Mouse (Mus musculus): ENCODE data around the gene Eif4e3. TPM values are rescaled to one million over a fixed set of nuclear protein-coding genes. Genes with fewer than 3 reads are reported as not detected.

Eif4e3 gene
- total and polyA plus RNA-seq, 2 experiments from 2014 or later = 6.0 to 12.9 TPM

DNA sequence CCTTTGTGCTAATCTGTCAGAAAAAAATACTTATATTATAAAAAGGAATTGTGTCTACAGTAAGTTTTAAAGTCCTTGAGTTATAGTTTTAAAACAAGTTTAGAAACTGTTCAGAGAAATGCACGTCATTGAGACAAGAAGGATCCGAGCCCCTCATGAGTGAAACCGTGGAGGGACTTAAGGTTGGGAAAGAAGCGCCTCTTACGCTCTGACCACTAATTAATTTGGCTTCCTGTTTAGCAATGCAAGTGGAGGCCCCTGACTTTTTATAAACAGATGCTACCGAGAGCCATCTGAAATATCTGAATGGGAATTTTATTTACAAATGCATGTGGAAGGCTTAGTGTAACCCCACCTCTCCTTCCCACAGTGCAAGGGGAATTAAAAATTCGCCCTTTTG, 41.3 kb downstream of the Eif4e3 start:
- WGBS = 37% methylated on average over 7 of the region's 7 CpGs
- H3K4me1 ChIP-seq (ENCODE audit: insufficient read depth) = no peaks in the 10 kb centered on the region
- H3K27me3 ChIP-seq (ENCODE audit: insufficient read depth, low read length) = no peaks in the 10 kb centered on the region
- H3K36me3 ChIP-seq (ENCODE audit: insufficient read depth) = no peaks in the 10 kb centered on the region; the same call in 1 of the 2 replicates
- ATAC-seq (no peak), DNase-seq (no peak)
- no peak overlapping the region for H3K4me2 ChIP-seq (ENCODE audit: low read depth)
- no peak overlapping the region for H3K27ac ChIP-seq (ENCODE audit: low read depth, low read length)
- no peaks in the 10 kb centered on the region for H3K9me3 ChIP-seq (ENCODE audit: low read length)
- H3K9ac ChIP-seq = no peak overlapping the region
- no peak for TF ChIP-seq CTCF (IDR thresholded peaks at IDR 0.05; ENCODE audit: low read depth)
- no peak overlapping the region for H3K4me3 ChIP-seq (ENCODE audit: low read depth, low read length)

DNA sequence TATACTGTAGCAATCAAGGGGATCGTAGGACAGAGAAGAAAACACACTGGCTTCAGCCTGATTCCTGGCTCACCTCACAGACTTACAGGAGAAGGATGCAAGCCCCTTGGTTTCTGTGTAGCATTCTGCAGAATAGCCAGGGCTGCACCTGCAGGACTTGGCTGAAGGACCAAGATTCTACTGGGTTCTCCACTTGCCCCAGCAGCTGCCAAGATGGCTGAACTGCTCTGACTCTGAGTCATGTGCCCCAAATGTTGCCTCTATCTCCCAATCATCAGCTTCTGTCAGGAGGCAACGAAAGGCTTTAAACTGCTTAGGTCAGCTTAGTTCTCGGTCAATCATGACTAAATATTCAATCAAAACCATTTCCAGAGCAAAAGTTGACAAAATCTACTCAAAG, 42.0 kb downstream of the Eif4e3 start:
- H3K4me1 ChIP-seq (ENCODE audit: insufficient read depth) = no peaks in the 10 kb centered on the region
- DNase-seq = no peak
- no peak overlapping the region for H3K27ac ChIP-seq (ENCODE audit: low read depth, low read length)
- H3K9me3 ChIP-seq (ENCODE audit: low read length) = no peaks in the 10 kb centered on the region
- no peaks in the 10 kb centered on the region; the same call in 1 of the 2 replicates for H3K36me3 ChIP-seq (ENCODE audit: insufficient read depth)
- no peaks in the 10 kb centered on the region for H3K27me3 ChIP-seq (ENCODE audit: insufficient read depth, low read length)
- no peak overlapping the region for H3K4me2 ChIP-seq (ENCODE audit: low read depth)
- 92% methylated on average over 3 of the region's 3 CpGs for WGBS
- no peak for ATAC-seq
- no peak overlapping the region for H3K4me3 ChIP-seq (ENCODE audit: low read depth, low read length)
- H3K9ac ChIP-seq = no peak overlapping the region
- no peak for TF ChIP-seq CTCF (IDR thresholded peaks at IDR 0.05; ENCODE audit: low read depth)

DNA sequence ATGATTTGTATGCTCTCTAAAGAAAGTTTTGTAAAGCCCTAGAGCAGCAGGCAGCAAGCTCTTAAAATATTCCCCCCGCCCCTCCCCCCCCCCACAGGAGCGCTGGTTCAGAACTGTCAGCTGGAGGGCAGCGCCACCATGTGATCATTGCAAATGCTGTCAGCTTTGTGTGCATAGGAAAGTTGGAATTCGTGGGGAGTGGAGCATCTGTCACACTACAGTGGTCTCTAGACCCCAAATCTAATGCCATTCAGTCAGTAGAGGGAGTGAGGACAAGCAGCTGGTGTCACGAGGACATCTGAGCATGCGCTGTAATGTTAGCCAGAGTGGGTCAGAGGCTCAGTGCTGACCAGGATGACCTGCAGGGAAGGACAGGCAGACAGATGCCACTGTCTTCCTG, 42.9 kb downstream of the Eif4e3 start:
- Histone ChIP-seq H3K27ac (ENCODE audit: low read depth, low read length) (no peak overlapping the region), H3K27me3 (ENCODE audit: insufficient read depth, low read length) (no peaks in the 10 kb centered on the region), H3K9me3 (ENCODE audit: low read length) (no peaks in the 10 kb centered on the region), H3K36me3 (ENCODE audit: insufficient read depth) (no peaks in the 10 kb centered on the region; the same call in 1 of the 2 replicates), H3K4me3 (ENCODE audit: low read depth, low read length) (no peak overlapping the region), H3K4me2 (ENCODE audit: low read depth) (no peak overlapping the region), H3K9ac (no peak overlapping the region), H3K4me1 (ENCODE audit: insufficient read depth) (no peaks in the 10 kb centered on the region)
- peak; percentile 69 for TF ChIP-seq CTCF (IDR thresholded peaks at IDR 0.05; ENCODE audit: low read depth)
- DNase-seq (peak; percentile 66), ATAC-seq (peak; percentile 66)
- 16% methylated on average over 6 of the region's 6 CpGs for WGBS

DNA sequence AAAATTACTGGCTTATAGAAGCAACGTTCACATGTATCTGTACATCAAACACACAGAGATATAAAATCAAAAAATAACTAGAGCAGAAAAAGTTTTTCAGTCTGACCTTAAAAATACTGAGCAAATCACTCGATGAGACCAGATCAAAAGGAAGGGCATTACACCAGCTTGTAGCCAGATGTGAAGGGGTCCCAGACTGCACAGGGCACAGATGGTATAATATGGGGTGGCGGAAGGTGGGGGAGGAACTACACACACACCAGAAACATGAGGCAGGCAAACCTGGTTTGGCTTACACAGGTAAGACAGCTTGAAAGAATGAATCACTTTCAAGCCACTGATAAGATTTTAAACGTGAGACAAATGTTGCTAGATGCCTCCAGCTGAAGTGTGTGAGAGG, 45.4 kb downstream of the Eif4e3 start:
- H3K4me2 ChIP-seq (ENCODE audit: low read depth) = no peak overlapping the region
- H3K27me3 ChIP-seq (ENCODE audit: insufficient read depth, low read length) = no peaks in the 10 kb centered on the region
- no peaks in the 10 kb centered on the region for H3K9me3 ChIP-seq (ENCODE audit: low read length)
- TF ChIP-seq CTCF (IDR thresholded peaks at IDR 0.05; ENCODE audit: low read depth) = no peak
- H3K4me1 ChIP-seq (ENCODE audit: insufficient read depth) = no peaks in the 10 kb centered on the region
- no peak overlapping the region for H3K9ac ChIP-seq
- DNase-seq (no peak), ATAC-seq (no peak)
- no peak overlapping the region for H3K27ac ChIP-seq (ENCODE audit: low read depth, low read length)
- no peaks in the 10 kb centered on the region for H3K36me3 ChIP-seq (ENCODE audit: insufficient read depth)
- no peak overlapping the region for H3K4me3 ChIP-seq (ENCODE audit: low read depth, low read length)
- 71% methylated on average over 4 of the region's 4 CpGs for WGBS

DNA sequence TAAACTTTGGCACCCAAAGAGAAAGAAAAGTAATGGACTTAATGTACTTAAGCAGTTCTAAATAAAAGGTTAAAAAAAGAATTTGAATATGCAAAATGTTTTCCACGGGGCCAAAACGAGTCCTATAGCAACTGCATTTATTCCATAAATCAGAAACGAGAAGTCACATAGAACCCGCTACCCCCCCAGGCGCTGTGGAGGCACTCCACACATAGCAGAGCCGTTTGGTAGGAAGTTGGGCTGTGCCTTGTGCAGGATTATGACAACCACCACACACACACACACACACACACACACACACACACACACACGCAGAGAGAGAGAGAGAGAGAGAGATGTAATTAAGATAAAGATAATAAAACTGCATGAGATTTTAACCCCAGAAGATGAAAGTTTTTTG, 46.1 kb downstream of the Eif4e3 start:
- Histone ChIP-seq H3K27ac (ENCODE audit: low read depth, low read length) (no peak overlapping the region), H3K4me3 (ENCODE audit: low read depth, low read length) (no peak overlapping the region), H3K36me3 (ENCODE audit: insufficient read depth) (no peaks in the 10 kb centered on the region), H3K9me3 (ENCODE audit: low read length) (no peaks in the 10 kb centered on the region), H3K9ac (no peak overlapping the region), H3K4me1 (ENCODE audit: insufficient read depth) (no peaks in the 10 kb centered on the region), H3K4me2 (ENCODE audit: low read depth) (no peak overlapping the region), H3K27me3 (ENCODE audit: insufficient read depth, low read length) (no peaks in the 10 kb centered on the region)
- ATAC-seq (no peak), DNase-seq (no peak)
- WGBS = 76% methylated on average over 7 of the region's 7 CpGs
- TF ChIP-seq CTCF (IDR thresholded peaks at IDR 0.05; ENCODE audit: low read depth) = no peak

DNA sequence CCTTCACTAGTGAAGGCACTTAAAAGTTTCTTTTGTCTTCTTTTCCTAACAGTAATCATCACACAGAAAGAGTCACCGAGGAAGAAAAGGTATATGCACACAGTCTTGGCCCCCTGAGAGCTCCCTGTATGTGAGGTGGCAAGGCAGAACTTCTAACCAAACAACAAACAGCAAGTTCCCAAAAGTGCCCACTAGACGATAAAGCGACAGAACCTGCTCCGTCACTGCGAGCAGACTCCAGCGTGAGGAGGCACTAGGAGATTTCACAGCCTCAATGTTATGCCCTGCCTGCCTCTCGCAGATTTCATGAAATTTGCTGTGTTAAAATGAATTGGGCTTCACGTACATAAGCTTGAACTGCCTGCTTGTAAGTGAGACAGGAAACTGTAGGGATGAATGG, 46.6 kb downstream of the Eif4e3 start:
- H3K9me3 ChIP-seq (ENCODE audit: low read length) = no peaks in the 10 kb centered on the region
- no peak for TF ChIP-seq CTCF (IDR thresholded peaks at IDR 0.05; ENCODE audit: low read depth)
- no peak overlapping the region for H3K27ac ChIP-seq (ENCODE audit: low read depth, low read length)
- H3K36me3 ChIP-seq (ENCODE audit: insufficient read depth) = no peaks in the 10 kb centered on the region
- no peak for DNase-seq
- H3K4me1 ChIP-seq (ENCODE audit: insufficient read depth) = 0 out of 2 replicates have a peak, but pooled peaks cover 3% of the 10 kb centered on the region
- no peak overlapping the region for H3K4me3 ChIP-seq (ENCODE audit: low read depth, low read length)
- ATAC-seq = no peak
- no peak overlapping the region for H3K4me2 ChIP-seq (ENCODE audit: low read depth)
- H3K9ac ChIP-seq = no peak overlapping the region
- no peaks in the 10 kb centered on the region for H3K27me3 ChIP-seq (ENCODE audit: insufficient read depth, low read length)
- WGBS = 70% methylated on average over 8 of the region's 8 CpGs

DNA sequence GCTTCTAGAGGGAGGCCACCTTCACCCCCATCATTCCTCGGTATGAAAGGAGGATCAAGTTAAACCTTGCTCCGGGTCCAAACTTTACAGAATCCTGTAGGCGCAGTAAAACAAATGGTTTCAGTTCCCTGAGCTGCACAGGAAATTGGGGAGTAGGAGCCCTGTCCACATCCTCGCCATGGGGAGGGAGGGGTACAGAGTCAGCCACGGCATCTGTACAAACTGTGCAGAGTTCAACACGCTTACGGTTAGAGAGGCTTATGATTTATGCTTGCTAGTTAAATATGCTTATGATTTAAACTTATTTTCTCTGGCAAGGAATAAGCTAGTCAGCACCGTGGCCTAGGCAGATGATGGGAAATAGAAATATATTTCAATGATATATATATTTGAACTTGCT, 47.1 kb downstream of the Eif4e3 start:
- Histone ChIP-seq H3K4me3 (ENCODE audit: low read depth, low read length) (no peak overlapping the region), H3K27me3 (ENCODE audit: insufficient read depth, low read length) (no peaks in the 10 kb centered on the region), H3K9me3 (ENCODE audit: low read length) (no peaks in the 10 kb centered on the region), H3K4me2 (ENCODE audit: low read depth) (no peak overlapping the region), H3K36me3 (ENCODE audit: insufficient read depth) (no peaks in the 10 kb centered on the region), H3K9ac (no peak overlapping the region), H3K27ac (ENCODE audit: low read depth, low read length) (no peak overlapping the region), H3K4me1 (ENCODE audit: insufficient read depth) (0 out of 2 replicates have a peak, but pooled peaks cover 4% of the 10 kb centered on the region)
- WGBS = 85% methylated on average over 8 of the region's 8 CpGs
- ATAC-seq (no peak), DNase-seq (no peak)
- TF ChIP-seq CTCF (IDR thresholded peaks at IDR 0.05; ENCODE audit: low read depth) = no peak

DNA sequence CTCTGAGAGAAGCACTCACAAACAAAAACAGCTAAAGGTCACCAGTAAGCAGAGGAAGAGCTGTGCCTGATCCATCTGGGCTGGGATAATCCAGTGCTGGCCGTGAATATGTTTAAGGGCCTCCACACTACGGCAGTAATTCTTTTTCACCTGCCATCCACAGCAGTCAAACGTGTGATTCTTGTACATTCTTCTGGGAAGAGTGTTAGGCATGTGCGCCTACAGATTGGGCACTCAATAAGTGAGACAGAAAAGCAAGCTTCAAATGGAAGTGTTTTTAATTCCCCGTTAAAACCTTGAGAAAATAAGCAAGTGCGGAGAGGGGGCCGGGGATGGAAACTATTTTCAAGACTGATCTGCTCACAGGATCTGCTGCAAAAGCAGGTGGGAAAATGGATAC, 48.7 kb downstream of the Eif4e3 start:
- Histone ChIP-seq H3K4me1 (ENCODE audit: insufficient read depth) (0 out of 2 replicates have a peak, but pooled peaks cover 4% of the 10 kb centered on the region), H3K9ac (no peak overlapping the region), H3K9me3 (ENCODE audit: low read length) (no peaks in the 10 kb centered on the region), H3K36me3 (ENCODE audit: insufficient read depth) (no peaks in the 10 kb centered on the region), H3K4me3 (ENCODE audit: low read depth, low read length) (no peak overlapping the region), H3K27me3 (ENCODE audit: insufficient read depth, low read length) (no peaks in the 10 kb centered on the region), H3K4me2 (ENCODE audit: low read depth) (no peak overlapping the region), H3K27ac (ENCODE audit: low read depth, low read length) (no peak overlapping the region)
- 61% methylated on average over 7 of the region's 7 CpGs for WGBS
- no peak for TF ChIP-seq CTCF (IDR thresholded peaks at IDR 0.05; ENCODE audit: low read depth)
- ATAC-seq = no peak
- no peak for DNase-seq
